Mouse (Mus musculus): Measurements from ENCODE around the gene Map3k5. TPM values are rescaled to one million over a fixed set of nuclear protein-coding genes. Genes with fewer than 3 reads are reported as not detected.
A peak's percentile ranks its signal among the peaks of the same experiment; 100 is the strongest.

Gene Map3k5
- 1.3 and 1.4 TPM in 2 replicates for polyA plus RNA-seq (2015; fragmentation: Nextera tagmentation; extraction: Ambion mirVana)

- WGBS = under 1% methylated on average over 72 of the region's 95 CpGs
These were observed at the start of gene Map3k5 for GRCm38 (mm10) chr10:19934384-19935294. Gene Map3k5 (plus strand): TSS chr10:19934472.

GRCm38 (mm10) chr10:19886249-19886648 is 48.0 kb upstream of the Map3k5 start:
- no peak for ATAC-seq (ENCODE audit: insufficient number of reproducible peaks, low FRiP score, low TSS enrichment, low read depth)
- Histone ChIP-seq H3K27me3 (no peaks in the 10 kb centered on the region), H3K9me3 (no peaks in the 10 kb centered on the region), H3K4me1 (no peaks in the 10 kb centered on the region), H3K27ac (no peak overlapping the region), H3K4me2 (no peak overlapping the region), H3K9ac (no peak overlapping the region), H3K36me3 (0 out of 2 replicates have a peak, but pooled peaks cover 9% of the 10 kb centered on the region), H3K4me3 (no peak overlapping the region)
- WGBS = 77% methylated on average over 3 of the region's 3 CpGs

More at GRCm38 (mm10) chr10:19934384-19935294, at the start of gene Map3k5:
- Histone ChIP-seq H3K27ac (peak within 1 kb of the TSS; percentile 76), H3K9me3 (no peaks in the 10 kb centered on the region), H3K9ac (peak within 1 kb of the TSS; percentile 69), H3K4me3 (peak within 1 kb of the TSS; percentile 78), H3K4me1 (peaks cover 27% of the 10 kb centered on the region), H3K4me2 (peak within 1 kb of the TSS; percentile 97), H3K36me3 (no peaks in the 10 kb centered on the region), H3K27me3 (no peaks in the 10 kb centered on the region)
- ATAC-seq (ENCODE audit: insufficient number of reproducible peaks, low FRiP score, low TSS enrichment, low read depth) = no peak

GRCm38 (mm10) chr10:19889908-19890307 is 44.4 kb upstream of the Map3k5 start:
- no peak for ATAC-seq (ENCODE audit: insufficient number of reproducible peaks, low FRiP score, low TSS enrichment, low read depth)

GRCm38 (mm10) chr10:19891686-19892085 is 42.6 kb upstream of the Map3k5 start:
- 62% methylated on average over 3 of the region's 3 CpGs for WGBS
- H3K4me3 ChIP-seq = no peak overlapping the region
- H3K4me1 ChIP-seq = no peaks in the 10 kb centered on the region
- H3K9me3 ChIP-seq = no peaks in the 10 kb centered on the region
- no peaks in the 10 kb centered on the region for H3K27me3 ChIP-seq
- no peak overlapping the region for H3K9ac ChIP-seq
- 0 out of 2 replicates have a peak, but pooled peaks cover 9% of the 10 kb centered on the region for H3K36me3 ChIP-seq
- H3K4me2 ChIP-seq = no peak overlapping the region
- no peak for ATAC-seq (ENCODE audit: insufficient number of reproducible peaks, low FRiP score, low TSS enrichment, low read depth)
- no peak overlapping the region for H3K27ac ChIP-seq

More at GRCm38 (mm10) chr10:19889908-19890307, 44.4 kb upstream of the Map3k5 start:
- Histone ChIP-seq H3K9ac (no peak overlapping the region), H3K27ac (no peak overlapping the region), H3K9me3 (no peaks in the 10 kb centered on the region), H3K4me1 (no peaks in the 10 kb centered on the region), H3K4me3 (no peak overlapping the region), H3K36me3 (0 out of 2 replicates have a peak, but pooled peaks cover 9% of the 10 kb centered on the region), H3K27me3 (no peaks in the 10 kb centered on the region), H3K4me2 (no peak overlapping the region)
- WGBS = 73% methylated on average over 3 of the region's 3 CpGs

- H3K27ac ChIP-seq = no peak overlapping the region
- 0 out of 2 replicates have a peak, but pooled peaks cover 8% of the 10 kb centered on the region for H3K36me3 ChIP-seq
- no peaks in the 10 kb centered on the region for H3K4me1 ChIP-seq
- H3K27me3 ChIP-seq = no peaks in the 10 kb centered on the region
- H3K9ac ChIP-seq = no peak overlapping the region
- ATAC-seq (ENCODE audit: insufficient number of reproducible peaks, low FRiP score, low TSS enrichment, low read depth) = no peak
- H3K4me2 ChIP-seq = no peak overlapping the region
- no peaks in the 10 kb centered on the region for H3K9me3 ChIP-seq
- H3K4me3 ChIP-seq = no peak overlapping the region
- 56% methylated on average over 6 of the region's 6 CpGs for WGBS
These were observed 41.1 kb upstream of the Map3k5 start for GRCm38 (mm10) chr10:19893146-19893545.

GRCm38 (mm10) chr10:19893976-19894375 is 40.3 kb upstream of the Map3k5 start:
- 15% methylated on average over 4 of the region's 4 CpGs for WGBS
- H3K9me3 ChIP-seq = no peaks in the 10 kb centered on the region
- no peak overlapping the region for H3K9ac ChIP-seq
- H3K4me3 ChIP-seq = no peak overlapping the region
- H3K36me3 ChIP-seq = 0 out of 2 replicates have a peak, but pooled peaks cover 3% of the 10 kb centered on the region
- H3K4me1 ChIP-seq = no peaks in the 10 kb centered on the region
- no peak overlapping the region for H3K27ac ChIP-seq
- no peaks in the 10 kb centered on the region for H3K27me3 ChIP-seq
- ATAC-seq (ENCODE audit: insufficient number of reproducible peaks, low FRiP score, low TSS enrichment, low read depth) = no peak
- no peak overlapping the region for H3K4me2 ChIP-seq

GRCm38 (mm10) chr10:19900191-19900590 is 34.1 kb upstream of the Map3k5 start:
- Histone ChIP-seq H3K27me3 (no peaks in the 10 kb centered on the region), H3K4me1 (no peaks in the 10 kb centered on the region), H3K36me3 (0 out of 2 replicates have a peak, but pooled peaks cover 6% of the 10 kb centered on the region), H3K9ac (no peak overlapping the region), H3K9me3 (no peaks in the 10 kb centered on the region), H3K4me3 (no peak overlapping the region), H3K27ac (no peak overlapping the region), H3K4me2 (no peak overlapping the region)
- WGBS = 49% methylated on average over 2 of the region's 2 CpGs
- no peak for ATAC-seq (ENCODE audit: insufficient number of reproducible peaks, low FRiP score, low TSS enrichment, low read depth)

GRCm38 (mm10) chr10:19901992-19902391 is 32.3 kb upstream of the Map3k5 start:
- Histone ChIP-seq H3K4me1 (no peaks in the 10 kb centered on the region), H3K36me3 (0 out of 2 replicates have a peak, but pooled peaks cover 6% of the 10 kb centered on the region), H3K9me3 (no peaks in the 10 kb centered on the region), H3K4me2 (no peak overlapping the region), H3K4me3 (no peak overlapping the region), H3K27me3 (no peaks in the 10 kb centered on the region), H3K9ac (no peak overlapping the region), H3K27ac (no peak overlapping the region)
- no peak for ATAC-seq (ENCODE audit: insufficient number of reproducible peaks, low FRiP score, low TSS enrichment, low read depth)
- WGBS = 79% methylated on average over 7 of the region's 7 CpGs

GRCm38 (mm10) chr10:19904077-19904820 is 30.0 kb upstream of the Map3k5 start:
- Histone ChIP-seq H3K4me1 (no peaks in the 10 kb centered on the region), H3K9ac (no peak overlapping the region), H3K27ac (no peak overlapping the region), H3K9me3 (no peaks in the 10 kb centered on the region), H3K4me3 (no peak overlapping the region), H3K4me2 (no peak overlapping the region), H3K36me3 (0 out of 2 replicates have a peak, but pooled peaks cover 2% of the 10 kb centered on the region), H3K27me3 (no peaks in the 10 kb centered on the region)
- WGBS = 58% methylated on average over 13 of the region's 13 CpGs
- ATAC-seq (ENCODE audit: insufficient number of reproducible peaks, low FRiP score, low TSS enrichment, low read depth) = no peak

- H3K4me2 ChIP-seq = peak within 1 kb of the TSS; percentile 35
These were observed 26.9 kb upstream of the Map3k5 start, which contains the start of gene Pex7 for GRCm38 (mm10) chr10:19907246-19907804. Gene Pex7 (minus strand): TSS chr10:19907689.

GRCm38 (mm10) chr10:19908076-19908475 is 26.2 kb upstream of the Map3k5 start:
- no peak for ATAC-seq (ENCODE audit: insufficient number of reproducible peaks, low FRiP score, low TSS enrichment, low read depth)
- H3K9ac ChIP-seq = no peak overlapping the region
- WGBS = 72% methylated on average over 2 of the region's 2 CpGs
- H3K27ac ChIP-seq = no peak overlapping the region
- no peak overlapping the region for H3K4me2 ChIP-seq
- H3K4me1 ChIP-seq = no peaks in the 10 kb centered on the region
- no peaks in the 10 kb centered on the region for H3K36me3 ChIP-seq
- no peaks in the 10 kb centered on the region for H3K27me3 ChIP-seq
- H3K4me3 ChIP-seq = no peak overlapping the region
- no peaks in the 10 kb centered on the region for H3K9me3 ChIP-seq

More at GRCm38 (mm10) chr10:19907246-19907804, 26.9 kb upstream of the Map3k5 start, which contains the start of gene Pex7:
- Histone ChIP-seq H3K36me3 (no peaks in the 10 kb centered on the region), H3K27ac (peak within 1 kb of the TSS; percentile 98), H3K4me1 (no peaks in the 10 kb centered on the region), H3K27me3 (no peaks in the 10 kb centered on the region), H3K4me3 (peak within 1 kb of the TSS; percentile 80), H3K9ac (peak within 1 kb of the TSS; percentile 87), H3K9me3 (no peaks in the 10 kb centered on the region)
- under 1% methylated on average over 60 of the region's 60 CpGs for WGBS
- ATAC-seq (ENCODE audit: insufficient number of reproducible peaks, low FRiP score, low TSS enrichment, low read depth) = peak; percentile 95

Data from limb, embryonic 15.5 days (tissue).